Mouse (Mus musculus): ENCODE measurements at regions not wholly inside any gene's neighbourhood (a gene's known extent, or its start where the extent isn't known, plus 50 kb on each side); places are given as distances from the start of the nearest gene placed in this dataset.

GRCm38 (mm10) chr9:68585751-68586150 lies 67.8 kb upstream of the Rora start:
- Histone ChIP-seq H3K36me3 (replicated peaks; ENCODE audit: control insufficient read depth, insufficient read depth, low read depth) (no peaks in the 10 kb centered on the region), H3K4me3 (ENCODE audit: insufficient read depth in 1 of 2, low read depth in 2 of 2, low read length in 2 of 2) (no peak overlapping the region), H3K27ac (no peak overlapping the region), H3K9me3 (ENCODE audit: control insufficient read depth, low read length) (no peaks in the 10 kb centered on the region), H3K4me1 (replicated peaks; ENCODE audit: control insufficient read depth in 2 of 2, insufficient read depth in 2 of 2, low read length in 1 of 2) (peaks cover 0 to 2% of the 10 kb centered on the region in 2 experiments; a peak in 1 of 4 replicates), H3K4me2 (ENCODE audit: low read depth) (no peak overlapping the region), H3K9ac (replicated peaks) (no peak overlapping the region), H3K27me3 (ENCODE audit: control insufficient read depth, insufficient read depth, low read length) (no peaks in the 10 kb centered on the region)
- 46% methylated on average over 1 of the region's 1 CpGs for WGBS (ENCODE audit: insufficient replicate concordance)
- DNase-seq (ENCODE audit: low read depth in 3 of 3, low spot score in 3 of 3) (no peak), ATAC-seq (ENCODE audit: insufficient read depth) (no peak)
- TF ChIP-seq EP300 (IDR thresholded peaks at IDR 0.05; ENCODE audit: low read depth) (no peak), CTCF (IDR thresholded peaks at IDR 0.05; ENCODE audit: low read depth) (no peak)

GRCm38 (mm10) chr9:68591023-68591422 lies 62.6 kb upstream of the Rora start:
- Histone ChIP-seq H3K27me3 (ENCODE audit: control insufficient read depth, insufficient read depth, low read length) (no peaks in the 10 kb centered on the region), H3K36me3 (replicated peaks; ENCODE audit: control insufficient read depth, insufficient read depth, low read depth) (no peaks in the 10 kb centered on the region), H3K4me1 (replicated peaks; ENCODE audit: control insufficient read depth in 2 of 2, insufficient read depth in 2 of 2, low read length in 1 of 2) (no peaks in the 10 kb centered on the region), H3K4me3 (ENCODE audit: insufficient read depth in 1 of 2, low read depth in 2 of 2, low read length in 2 of 2) (no peak overlapping the region), H3K9ac (replicated peaks) (no peak overlapping the region), H3K9me3 (ENCODE audit: control insufficient read depth, low read length) (no peaks in the 10 kb centered on the region), H3K4me2 (ENCODE audit: low read depth) (no peak overlapping the region), H3K27ac (no peak overlapping the region)
- TF ChIP-seq EP300 (IDR thresholded peaks at IDR 0.05; ENCODE audit: low read depth) = no peak
- TF ChIP-seq CTCF (IDR thresholded peaks at IDR 0.05; ENCODE audit: low read depth) = no peak
- no peak for ATAC-seq (ENCODE audit: insufficient read depth)
- WGBS (ENCODE audit: insufficient replicate concordance) = 76% methylated on average over 8 of the region's 8 CpGs
- no peak for DNase-seq (ENCODE audit: low read depth in 3 of 3, low spot score in 3 of 3)

- 34% methylated on average over 3 of the region's 3 CpGs for WGBS (ENCODE audit: insufficient replicate concordance)
- DNase-seq (ENCODE audit: low read depth in 3 of 3, low spot score in 3 of 3) = no peak
- Histone ChIP-seq H3K4me2 (ENCODE audit: low read depth) (no peak overlapping the region), H3K4me1 (replicated peaks; ENCODE audit: control insufficient read depth in 2 of 2, insufficient read depth in 2 of 2, low read length in 1 of 2) (no peaks in the 10 kb centered on the region), H3K9me3 (ENCODE audit: control insufficient read depth, low read length) (no peaks in the 10 kb centered on the region), H3K27ac (no peak overlapping the region), H3K9ac (replicated peaks) (no peak overlapping the region), H3K36me3 (replicated peaks; ENCODE audit: control insufficient read depth, insufficient read depth, low read depth) (no peaks in the 10 kb centered on the region), H3K4me3 (ENCODE audit: insufficient read depth in 1 of 2, low read depth in 2 of 2, low read length in 2 of 2) (no peak overlapping the region), H3K27me3 (ENCODE audit: control insufficient read depth, insufficient read depth, low read length) (no peaks in the 10 kb centered on the region)
- no peak for TF ChIP-seq EP300 (IDR thresholded peaks at IDR 0.05; ENCODE audit: low read depth)
- no peak for TF ChIP-seq CTCF (IDR thresholded peaks at IDR 0.05; ENCODE audit: low read depth)
- no peak for ATAC-seq (ENCODE audit: insufficient read depth)
These were observed 60.6 kb upstream of the Rora start for GRCm38 (mm10) chr9:68592976-68593375.

- H3K4me1 ChIP-seq (replicated peaks; ENCODE audit: control insufficient read depth in 2 of 2, insufficient read depth in 2 of 2, low read length in 1 of 2) = no peaks in the 10 kb centered on the region
- no peaks in the 10 kb centered on the region for H3K9me3 ChIP-seq (ENCODE audit: control insufficient read depth, low read length)
- no peak overlapping the region for H3K9ac ChIP-seq (replicated peaks)
- ATAC-seq (ENCODE audit: insufficient read depth) (no peak), DNase-seq (ENCODE audit: low read depth in 3 of 3, low spot score in 3 of 3) (no peak)
- no peaks in the 10 kb centered on the region for H3K27me3 ChIP-seq (ENCODE audit: control insufficient read depth, insufficient read depth, low read length)
- TF ChIP-seq CTCF (IDR thresholded peaks at IDR 0.05; ENCODE audit: low read depth) = no peak
- TF ChIP-seq EP300 (IDR thresholded peaks at IDR 0.05; ENCODE audit: low read depth) = no peak
- H3K27ac ChIP-seq = no peak overlapping the region
- no peaks in the 10 kb centered on the region for H3K36me3 ChIP-seq (replicated peaks; ENCODE audit: control insufficient read depth, insufficient read depth, low read depth)
- no peak overlapping the region for H3K4me2 ChIP-seq (ENCODE audit: low read depth)
- 49% methylated on average over 2 of the region's 2 CpGs for WGBS (ENCODE audit: insufficient replicate concordance)
- no peak overlapping the region for H3K4me3 ChIP-seq (ENCODE audit: insufficient read depth in 1 of 2, low read depth in 2 of 2, low read length in 2 of 2)
These were observed 59.0 kb upstream of the Rora start for GRCm38 (mm10) chr9:68594586-68594985.

Data from liver, embryonic 14.5 days (tissue).